9 mouse cellular contexts compared by ENCODE assay signal in genomic region chr17:28061472-28061871, GRCm38 (mm10). TPM values are rescaled to one million over a fixed set of nuclear protein-coding genes. Genes with fewer than 3 reads are reported as not detected.
DNase-seq lines count a peak whose midpoint lies in the region; TF ChIP-seq lines count a peak whose summit lies in the region.
"Had no signal": no experiment of that assay in that cellular context is flagged by ENCODE, and none has a peak within 500 bp of the region (broad histone marks: within the 10 kb centered on the region; RNA-seq: fewer than 3 reads in every experiment).

No protein-coding gene starts in this region.

- no peaks in the 10 kb centered on the region for H3K9me3 ChIP-seq in limb, embryonic 10.5 days (replicated peaks)
- H3K9me3 ChIP-seq: G1E had no signal

- peak; percentile 65 for TF ChIP-seq CTCF in lung, adult 2 months (IDR thresholded peaks at IDR 0.05; ENCODE audit: insufficient read depth, low read length)
- peak; percentile 79 for TF ChIP-seq CTCF in embryonic fibroblast, embryonic 13.5 days (IDR thresholded peaks at IDR 0.05; ENCODE audit: borderline replicate concordance, insufficient read depth, low read length)

- H3K36me3 ChIP-seq in limb, embryonic 10.5 days = peaks cover 37% of the 10 kb centered on the region

- peak; percentile 35 to 52 for DNase-seq in adrenal gland, postnatal 36 days
- DNase-seq in adrenal gland, adult 8-10 months = no peak
- DNase-seq in lung, adult 2 months = no peak
- DNase-seq in lung, postnatal 25 days (ENCODE audit: low spot score) = no peak
- peak; percentile 59 for DNase-seq in limb, embryonic 10.5 days (ENCODE audit: low spot score)
- DNase-seq in right cerebral cortex, adult 2 months (ENCODE audit: low spot score in 2 of 2) = peak; percentile 39 to 52
- DNase-seq in heart, postnatal 25 days (ENCODE audit: low spot score) = no peak

- H3K27me3 ChIP-seq in limb, embryonic 10.5 days (ENCODE audit: low read depth, poor library complexity, severe bottlenecking) = no peaks in the 10 kb centered on the region

- peaks cover 14% of the 10 kb centered on the region for H3K4me1 ChIP-seq in lung, adult 2 months (ENCODE audit: control insufficient read depth, insufficient read depth, low read length)
- no peaks in the 10 kb centered on the region for H3K4me1 ChIP-seq in embryonic fibroblast, embryonic 13.5 days (ENCODE audit: control insufficient read depth, insufficient read depth, low read length)
- peaks cover 39% of the 10 kb centered on the region for H3K4me1 ChIP-seq in limb, embryonic 10.5 days

- no peak overlapping the region for H3K4me3 ChIP-seq in lung, adult 2 months (replicated peaks; ENCODE audit: extremely low read depth, low read depth, low read length)
- no peak overlapping the region for H3K4me3 ChIP-seq in embryonic fibroblast, embryonic 13.5 days (ENCODE audit: insufficient read depth, low read length)
- H3K4me3 ChIP-seq in limb, embryonic 10.5 days = no peak overlapping the region

- TF ChIP-seq POLR2A in lung, adult 2 months (IDR thresholded peaks at IDR 0.05; ENCODE audit: borderline replicate concordance, extremely low read depth, low read depth, low read length) = no peak
- TF ChIP-seq POLR2A in embryonic fibroblast, embryonic 13.5 days (IDR thresholded peaks at IDR 0.05; ENCODE audit: low read depth, low read length) = no peak

- no peak overlapping the region for H3K27ac ChIP-seq in embryonic fibroblast, embryonic 13.5 days (ENCODE audit: insufficient read depth, low read length)
- H3K27ac ChIP-seq in limb, embryonic 10.5 days = peak overlapping the region; percentile 68

- intact Hi-C loops in heart, postnatal 25 days (cut with DNase I) = loop anchor here (2.0 kb wide), 1 partner anchor 71 kb away; no protein-coding TSS in a partner anchor

- WGBS in lung, adult 2 months = 54% methylated on average over 7 of the region's 7 CpGs
- 61% methylated on average over 7 of the region's 7 CpGs for whole genome bisulfite sequencing in limb, embryonic 10.5 days

RNA-seq across cellular contexts. Expression of gene Tcp11, which starts 19.0 kb away (rescaled TPM):
- not detected for total RNA-seq in adrenal gland, postnatal 36 days (2021)
- total RNA-seq in adrenal gland, adult 8-10 months (2022) = under 1 TPM in 1 of 4 experiments, not detected in 3; 0.46 TPM
- polyA plus RNA-seq in lung, adult 2 months (2012; rRNA removed) = 13.4 and 16.9 TPM in 2 replicates
- not detected in 2 replicates for polyA plus RNA-seq in embryonic fibroblast, embryonic 13.5 days (2011; ENCODE audit: insufficient read length, low read depth, missing spikeins)
- polyA plus RNA-seq in limb, embryonic 10.5 days (2016; fragmentation: Nextera tagmentation; extraction: Ambion mirVana) = 0.97 and 1.1 TPM in 2 replicates
- not detected for total RNA-seq in heart, postnatal 25 days (2021)
- total RNA-seq: G1E had no signal
- polyA plus RNA-seq: G1E had no signal

Comparison
In these comparisons a context has a peak if more than half of its experiments do, and no peak if none do; other contexts are left out.
1. DNase-seq: peak in adrenal gland, postnatal 36 days (2 of 2), limb, embryonic 10.5 days (single experiment) and right cerebral cortex, adult 2 months (2 of 2); none in adrenal gland, adult 8-10 months (single experiment), lung, adult 2 months (single experiment), lung, postnatal 25 days (single experiment) and heart, postnatal 25 days (single experiment).